Mouse (Mus musculus) heart, postnatal 0 days (tissue): Measurements from ENCODE around the gene Srrm3.

ENCODE experiments used
- CTCF ChIP-seq: IDR thresholded peaks from 2 replicates; pipeline ENCODE4 v1.5.1; 2016; ENCODE audit warnings: antibody characterized with exemption, control low read depth, low read depth
- EP300 ChIP-seq: IDR thresholded peaks from 2 replicates; pipeline ENCODE4 v1.6.1; 2016; ENCODE audit warnings: antibody characterized with exemption, low read depth

DNA sequence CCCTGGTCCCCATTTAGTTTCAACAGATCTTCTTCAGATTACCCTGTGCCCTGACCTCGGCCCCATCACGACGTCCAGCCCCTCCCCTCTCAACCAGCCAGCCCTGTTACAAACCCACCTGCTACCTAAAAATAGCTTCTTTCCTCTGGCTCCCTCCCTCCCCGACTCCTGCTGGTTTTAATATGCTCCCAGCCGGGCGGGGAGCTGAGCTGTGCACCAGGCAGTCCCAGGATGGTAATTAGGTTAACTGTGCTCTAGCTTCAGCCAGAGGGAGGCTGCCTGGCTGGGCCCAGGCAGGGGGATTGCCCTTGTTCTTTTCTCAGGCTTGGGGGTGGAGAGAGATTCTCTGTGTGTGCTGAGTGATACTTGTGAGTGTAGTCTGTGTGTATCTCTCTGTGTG, 5.8 kb upstream of the Srrm3 start:
- TF ChIP-seq EP300 (no peak), CTCF (no peak)
